Mouse (Mus musculus) liver, adult (tissue): ENCODE measurements around the gene Ackr2.

ENCODE experiments used
- GATA4 ChIP-seq: IDR thresholded peaks from 2 replicates; pipeline ENCODE4 v1.6.1; 2014; ENCODE audit warnings: mild to moderate bottlenecking, low read length; ENCODE audit not compliant: insufficient replicate concordance

Gene Ackr2

GRCm38 (mm10) chr9:121925959-121926358 lies 27.8 kb downstream of the Ackr2 start:
- no peak for TF ChIP-seq GATA4

- TF ChIP-seq GATA4: no peak
Measured at GRCm38 (mm10) chr9:121926634-121927405, 28.7 kb downstream of the Ackr2 start.

- no peak for TF ChIP-seq GATA4
Measured at GRCm38 (mm10) chr9:121927721-121928120, 29.6 kb downstream of the Ackr2 start.

GRCm38 (mm10) chr9:121928498-121928897 lies 30.3 kb downstream of the Ackr2 start:
- no peak for TF ChIP-seq GATA4

- no peak for TF ChIP-seq GATA4
Measured at GRCm38 (mm10) chr9:121934856-121935255, 36.7 kb downstream of the Ackr2 start.

GRCm38 (mm10) chr9:121936952-121937351 lies 38.8 kb downstream of the Ackr2 start:
- TF ChIP-seq GATA4: no peak

GRCm38 (mm10) chr9:121937451-121937864 lies 39.3 kb downstream of the Ackr2 start:
- TF ChIP-seq GATA4: no peak

GRCm38 (mm10) chr9:121937944-121938355 lies 39.8 kb downstream of the Ackr2 start:
- TF ChIP-seq GATA4: no peak

- no peak for TF ChIP-seq GATA4
Measured at GRCm38 (mm10) chr9:121943005-121943404, 44.9 kb downstream of the Ackr2 start.

- TF ChIP-seq GATA4: no peak
Measured at GRCm38 (mm10) chr9:121943628-121944027, 45.5 kb downstream of the Ackr2 start.

- no peak for TF ChIP-seq GATA4
Measured at GRCm38 (mm10) chr9:121947784-121948183, 49.6 kb downstream of the Ackr2 start.

- no peak for TF ChIP-seq GATA4
Measured at GRCm38 (mm10) chr9:121948431-121948830, 50.3 kb downstream of the Ackr2 start.

- no peak for TF ChIP-seq GATA4
Measured at GRCm38 (mm10) chr9:121950418-121951113, 52.4 kb downstream of the Ackr2 start, which contains the start of gene Fam198a. Fam198a (plus strand) TSS chr9:121950988.

- no peak for TF ChIP-seq GATA4
Measured at GRCm38 (mm10) chr9:121951114-121951423, 52.9 kb downstream of the Ackr2 start.

GRCm38 (mm10) chr9:121952596-121952995 lies 54.4 kb downstream of the Ackr2 start:
- TF ChIP-seq GATA4: no peak

GRCm38 (mm10) chr9:121959966-121960635 lies 61.9 kb downstream of the Ackr2 start:
- TF ChIP-seq GATA4: no peak
